Mouse (Mus musculus) gastrocnemius, adult 18-20 months (tissue): Measurements from ENCODE around the gene Ushbp1. TPM values are rescaled to one million over a fixed set of nuclear protein-coding genes. Genes with fewer than 3 reads are reported as not detected.
A peak's percentile ranks its signal among the peaks of the same experiment; 100 is the strongest.

Experiments used
- DNase-seq: peaks from one replicate; pipeline ENCODE4 v3.0.0; 2021; ENCODE audit warnings: low spot score
- total RNA-seq, 2 experiments: library from RNA; stranded (reverse); gene quantifications; 2 replicates each; pipeline ENCODE4 v1.2.3; 2021

Gene Ushbp1
- total RNA-seq, 2 experiments from 2014 or later: 4.7 to 6.9 TPM

DNA sequence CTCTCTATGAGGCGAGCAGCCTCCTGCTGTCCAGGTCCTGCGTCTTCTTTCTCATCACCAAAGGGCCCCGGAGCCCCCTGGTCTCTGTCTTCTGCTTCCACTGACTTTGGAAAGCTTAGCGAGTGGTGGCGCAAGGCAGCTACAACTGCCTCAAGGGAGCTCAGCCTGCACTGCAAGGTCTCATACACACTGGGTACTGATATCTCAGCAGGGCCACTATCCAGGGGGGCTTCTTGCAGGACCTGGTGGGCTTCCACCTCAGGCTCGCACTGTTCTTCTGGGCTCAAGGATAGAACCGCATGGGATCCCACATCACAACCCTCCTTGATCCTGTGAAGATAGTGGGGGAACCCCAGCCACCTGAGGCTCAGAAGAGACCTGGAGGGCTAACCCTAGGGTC is 1.1 kb downstream of the Ushbp1 start:
- no peak for DNase-seq

- no peak for DNase-seq
Measured at GRCm38 (mm10) chr8:71392871-71393270, 2.7 kb downstream of the Ushbp1 start.

DNA sequence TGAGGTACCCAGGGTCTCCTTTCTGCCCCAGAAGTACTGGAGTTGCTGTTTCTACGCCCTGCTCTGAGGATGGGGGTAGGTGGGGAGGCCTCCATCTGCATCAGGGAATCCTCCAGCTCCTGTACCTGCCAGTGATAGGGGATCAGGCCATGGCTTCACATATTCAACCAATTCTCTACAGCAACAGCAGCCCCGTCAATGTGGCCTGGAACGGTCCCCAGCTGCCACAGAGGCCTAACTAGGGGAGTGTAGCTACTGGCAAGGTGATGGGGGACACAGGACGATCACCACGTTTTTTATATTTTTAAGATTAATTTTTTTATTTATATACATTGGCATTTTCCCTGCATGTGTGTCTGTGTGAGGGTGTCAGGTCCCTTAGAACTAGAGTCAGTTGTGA is 3.2 kb downstream of the Ushbp1 start:
- no peak for DNase-seq

- DNase-seq: no peak
Measured at GRCm38 (mm10) chr8:71391696-71392095, 3.9 kb downstream of the Ushbp1 start.

DNA sequence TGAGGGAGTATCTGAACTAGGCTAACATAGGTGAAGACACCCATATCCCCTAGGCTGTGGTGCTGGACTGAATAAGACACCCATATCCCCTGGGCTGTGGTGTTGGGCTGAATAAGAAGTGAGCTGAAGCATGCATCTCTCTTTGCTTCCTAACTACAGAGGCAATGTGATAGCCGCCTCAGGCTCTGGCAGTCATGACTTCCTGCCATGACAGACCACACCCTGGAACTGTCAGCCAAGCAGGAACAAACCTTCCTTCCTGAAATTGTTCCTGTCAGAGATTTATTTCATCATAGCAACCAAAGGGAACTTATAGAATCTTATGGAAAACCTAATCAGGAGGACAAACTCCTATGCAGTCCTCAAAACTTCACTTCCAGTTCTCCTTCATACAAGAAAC is 7.3 kb downstream of the Ushbp1 start:
- DNase-seq: no peak

DNA sequence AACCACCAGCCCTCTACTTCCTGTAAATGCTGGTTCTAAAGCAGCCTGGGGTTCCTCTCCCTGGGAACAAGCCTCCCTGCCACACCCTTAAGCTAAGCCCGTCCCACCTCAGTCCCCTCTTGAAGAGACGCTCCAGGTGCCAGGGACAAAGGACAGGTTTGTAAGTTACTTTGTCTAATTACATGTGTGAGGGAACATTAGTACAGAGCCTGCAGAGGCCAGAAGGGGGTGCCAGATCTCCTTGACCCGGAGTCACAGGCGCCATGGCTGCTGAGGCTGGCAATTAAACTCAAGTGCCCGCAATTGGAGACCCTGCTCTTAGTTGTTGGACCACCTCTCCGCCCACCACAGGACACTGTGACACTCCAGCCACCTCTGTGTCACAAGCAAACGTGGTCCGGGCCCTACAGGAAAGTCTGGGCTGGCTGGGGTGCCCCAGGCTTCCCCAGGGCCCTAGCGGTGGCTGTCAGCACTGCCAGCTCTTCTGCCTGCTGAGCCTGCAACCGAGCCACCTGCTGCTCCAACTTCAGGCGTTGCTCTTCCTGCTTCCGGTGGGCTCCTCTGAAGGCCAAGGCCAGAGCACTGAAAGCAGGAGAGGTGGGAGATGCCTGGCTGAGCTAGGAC is 10.3 kb downstream of the Ushbp1 start:
- no peak for DNase-seq

DNA sequence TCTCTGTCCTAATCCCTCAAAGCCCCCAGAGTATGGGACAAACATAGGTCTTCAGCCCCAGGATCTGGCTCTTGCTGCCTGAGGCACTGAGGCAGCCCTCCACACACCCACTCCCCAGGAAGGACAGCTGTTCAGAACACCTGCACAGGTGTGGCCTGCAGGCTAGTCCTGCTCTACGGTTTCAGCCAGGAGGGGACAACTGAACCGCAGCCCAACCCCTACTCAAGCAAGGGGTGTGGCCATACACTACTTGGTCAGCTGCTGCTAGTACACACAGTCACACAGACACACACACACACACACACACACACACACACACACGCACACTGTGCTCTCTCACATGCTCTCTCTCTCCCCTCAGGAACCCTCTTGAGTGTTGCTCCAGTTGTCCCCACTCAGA is 11.7 kb downstream of the Ushbp1 start:
- DNase-seq: no peak

- no peak for DNase-seq
Measured at GRCm38 (mm10) chr8:71383396-71383795, 12.2 kb downstream of the Ushbp1 start.

DNA sequence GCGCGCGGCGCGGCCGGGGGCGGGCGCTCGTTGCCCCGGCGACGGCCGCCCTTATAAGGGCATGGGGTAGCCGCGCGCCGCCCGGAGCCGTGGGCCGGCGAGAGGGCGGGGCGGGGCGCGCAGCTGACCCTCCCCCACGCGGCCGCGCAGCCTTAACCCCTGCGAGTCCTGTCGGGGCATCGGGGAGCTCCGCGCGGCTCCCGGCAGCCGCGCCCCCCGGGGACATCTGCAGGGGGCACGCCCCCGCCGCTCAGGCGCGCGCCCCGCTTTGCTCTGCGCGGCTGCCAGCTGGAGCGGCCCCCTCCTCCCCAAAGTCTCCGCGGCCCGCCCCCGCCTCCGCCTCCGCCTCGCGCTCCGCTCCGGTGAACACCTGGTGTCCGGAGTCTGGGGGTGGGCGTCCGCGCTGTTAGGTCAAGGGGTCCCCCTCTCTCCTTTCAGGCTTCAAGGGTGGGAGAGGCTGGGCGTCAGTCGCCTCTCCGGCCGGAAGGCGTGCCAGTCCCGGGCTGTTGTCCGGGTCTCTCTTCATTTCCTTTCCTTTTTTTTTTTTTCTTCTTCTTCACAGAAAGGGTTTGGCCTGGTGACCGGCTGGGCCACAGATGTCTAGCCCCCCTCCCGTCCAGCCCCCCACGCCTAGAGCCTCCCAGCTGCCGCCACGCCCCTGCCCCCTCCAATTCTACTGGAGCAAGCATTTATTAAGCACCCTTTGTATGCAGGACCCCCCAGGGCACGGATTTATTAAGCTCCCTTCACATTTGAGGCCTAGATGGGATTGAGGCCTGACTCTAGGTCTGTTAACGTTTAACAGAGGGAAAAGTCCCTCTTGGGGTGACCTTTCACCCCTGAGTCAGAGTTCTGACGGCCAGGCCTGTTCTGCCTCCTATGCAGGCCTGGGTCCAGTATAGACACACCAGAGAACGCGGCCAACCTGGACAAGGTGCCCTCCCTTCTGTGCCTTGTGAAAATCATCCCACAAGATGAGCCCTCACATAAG is 13.3 kb downstream of the Ushbp1 start:
- peak; percentile 76 for DNase-seq

GRCm38 (mm10) chr8:71381421-71381970 is 14.1 kb downstream of the Ushbp1 start, which contains the start of gene Nr2f6:
Gene Nr2f6 (minus strand): TSS chr8:71381960.
- peak; percentile 52 for DNase-seq

DNA sequence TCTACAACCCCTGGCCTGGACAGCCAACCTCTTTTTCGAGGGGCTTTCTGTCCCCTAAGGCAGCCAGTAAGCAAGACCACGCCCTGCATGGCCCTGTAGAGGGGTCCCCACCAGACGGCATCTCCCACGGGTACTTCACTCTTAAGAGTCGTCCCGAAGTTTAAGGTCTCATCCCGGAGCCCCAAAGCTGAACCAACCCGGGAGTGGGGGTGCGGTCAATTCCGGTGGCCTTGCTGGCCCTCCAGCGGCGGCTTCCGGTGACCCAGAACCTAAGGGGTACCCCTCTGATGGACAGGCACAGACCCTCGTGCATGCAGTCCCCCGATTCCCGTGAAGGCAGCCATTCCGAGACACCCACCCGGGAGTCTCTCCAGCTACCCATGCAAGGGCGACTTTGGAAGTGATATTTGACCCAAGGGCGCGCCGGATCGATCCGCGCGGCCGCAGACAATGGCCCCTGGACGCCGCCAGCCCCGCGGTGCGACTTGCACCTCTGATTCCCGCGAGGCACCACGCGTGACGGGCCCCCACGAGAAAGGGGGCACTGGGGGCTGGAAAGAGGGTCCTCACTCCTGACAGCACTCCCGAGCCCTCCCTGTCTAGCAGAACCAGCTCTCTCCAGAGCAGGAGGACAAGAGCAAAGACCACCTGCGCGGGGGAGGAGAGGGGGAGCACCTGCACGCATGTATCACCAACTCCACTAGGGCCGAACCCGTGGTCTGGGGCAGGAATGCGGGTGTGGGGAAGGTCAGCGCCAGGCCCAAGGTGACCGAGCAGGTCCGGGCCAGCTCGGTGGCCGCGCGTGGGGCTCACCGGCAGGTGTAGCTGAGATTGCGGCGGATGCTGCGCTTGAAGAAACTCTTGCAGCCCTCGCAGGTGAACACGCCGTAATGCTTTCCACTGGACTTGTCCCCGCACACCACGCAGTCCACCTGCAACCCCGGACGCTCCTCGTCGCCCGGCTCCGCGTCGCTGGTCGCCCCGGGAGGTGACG is 15.1 kb downstream of the Ushbp1 start:
- DNase-seq: no peak

DNA sequence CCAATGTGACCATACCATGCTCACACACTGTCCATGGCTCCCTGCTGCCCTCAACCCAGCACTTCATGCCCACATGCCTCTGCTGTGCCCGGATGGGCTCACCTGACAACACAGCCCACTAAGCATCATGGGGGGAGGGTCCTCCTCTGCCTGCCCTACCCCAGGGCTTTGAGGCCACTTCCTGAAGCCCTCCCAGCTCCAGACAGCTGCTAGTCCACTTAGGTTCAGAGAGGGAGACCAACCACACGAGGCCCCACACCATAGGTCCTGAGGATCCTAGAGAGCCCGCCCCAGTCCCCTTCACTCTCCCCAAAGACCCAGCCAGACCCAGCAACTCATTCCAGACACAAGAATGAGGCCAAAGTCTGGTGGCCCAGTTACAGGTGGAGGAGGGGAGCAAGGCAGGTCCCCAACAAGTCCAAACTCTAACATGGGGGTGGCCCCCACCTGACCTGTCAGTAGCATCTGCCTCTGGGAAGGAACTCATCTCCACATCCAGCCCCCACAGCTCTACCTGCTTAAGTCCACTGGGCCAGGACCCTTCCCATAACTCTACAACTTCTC is 16.0 kb downstream of the Ushbp1 start:
- DNase-seq: no peak

DNA sequence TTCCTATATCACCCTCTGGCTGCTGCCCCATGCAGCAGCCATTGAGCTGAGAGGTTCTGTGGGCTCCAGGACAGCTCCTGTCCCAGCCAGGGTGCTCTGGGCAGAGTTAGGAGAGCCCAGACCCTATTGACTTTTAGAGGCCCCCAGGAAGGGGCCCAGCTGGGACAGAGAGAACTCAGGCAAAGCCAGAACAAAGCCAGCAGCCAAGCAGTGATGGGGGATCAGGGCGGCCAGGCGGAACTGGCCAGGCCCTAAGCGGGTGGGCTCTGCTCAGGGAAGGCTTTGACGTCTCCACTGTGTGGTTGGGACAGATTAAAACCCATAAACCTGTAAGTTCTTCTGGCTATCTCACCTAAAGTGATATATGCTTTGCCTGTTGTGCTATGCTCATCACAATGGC is 16.6 kb downstream of the Ushbp1 start:
- DNase-seq: no peak

DNA sequence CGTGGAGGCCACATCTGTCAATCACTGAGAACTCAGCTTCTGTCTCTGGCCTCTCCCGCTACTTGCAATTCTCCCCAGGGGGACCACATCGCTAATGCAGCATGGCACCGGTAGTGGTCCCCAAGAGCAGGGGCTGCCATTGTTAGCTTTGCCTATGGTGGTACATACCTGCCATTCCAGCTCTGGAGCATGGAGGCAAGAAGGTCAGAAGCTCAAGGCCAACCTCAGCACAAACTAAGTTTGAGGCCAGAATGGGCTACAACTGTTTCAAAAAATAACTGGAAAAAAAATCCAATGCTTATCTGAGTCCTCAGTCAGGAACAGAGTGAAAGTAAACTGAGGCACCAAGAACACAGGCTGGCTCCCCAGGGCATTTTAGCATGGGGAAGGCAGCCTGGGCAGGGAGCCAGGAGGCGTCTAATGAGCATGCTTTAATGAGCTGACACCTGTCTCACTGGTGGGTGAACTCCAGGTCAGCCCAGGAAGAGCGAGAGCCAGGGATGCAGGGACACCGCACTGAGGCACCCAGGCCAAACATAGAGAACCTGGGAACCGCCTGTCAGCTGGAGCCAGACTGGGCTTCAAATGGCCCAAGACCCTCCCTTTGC is 19.1 kb downstream of the Ushbp1 start:
- no peak for DNase-seq

DNA sequence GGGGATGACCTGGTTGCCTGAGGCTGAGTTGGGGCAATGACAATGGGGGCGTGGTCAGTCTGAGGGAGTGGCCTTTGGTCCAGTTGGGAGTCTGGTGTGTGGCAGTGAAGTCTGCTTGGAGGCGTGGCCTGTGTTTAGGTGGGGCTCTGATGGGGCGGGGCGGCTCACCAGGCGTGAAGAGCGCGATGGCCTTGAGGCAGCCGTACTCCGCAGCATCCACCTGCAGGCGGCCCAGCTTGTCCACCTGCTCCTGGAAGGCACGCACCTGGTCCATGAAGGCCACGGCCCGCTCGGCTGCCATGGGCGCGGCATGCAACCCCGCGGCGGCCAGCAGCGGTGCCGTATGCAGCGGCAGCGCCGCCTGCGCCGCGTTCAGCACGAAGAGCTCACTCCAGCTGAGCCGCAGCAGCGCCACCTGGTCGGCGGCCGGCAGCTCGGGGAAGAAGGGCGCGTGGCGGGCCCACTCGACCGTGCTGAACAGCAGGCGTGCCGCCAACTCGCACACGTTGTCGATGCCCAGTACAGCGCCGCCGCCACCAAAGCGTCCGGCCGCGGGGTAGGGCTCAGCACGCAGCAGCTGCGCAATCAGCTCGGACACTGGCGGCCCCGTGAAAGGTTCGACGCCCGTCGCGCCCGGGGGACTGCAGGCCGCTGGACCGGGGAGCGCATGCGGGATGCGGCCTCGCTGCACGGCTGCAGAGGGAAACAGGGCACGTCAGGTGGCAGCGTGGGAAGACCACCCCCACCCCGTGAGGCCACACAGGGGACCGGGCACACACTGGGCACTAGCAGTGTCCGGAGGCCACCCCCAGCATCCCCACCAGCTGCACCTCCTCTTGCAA is 19.8 kb downstream of the Ushbp1 start:
- DNase-seq: peak; percentile 60

DNA sequence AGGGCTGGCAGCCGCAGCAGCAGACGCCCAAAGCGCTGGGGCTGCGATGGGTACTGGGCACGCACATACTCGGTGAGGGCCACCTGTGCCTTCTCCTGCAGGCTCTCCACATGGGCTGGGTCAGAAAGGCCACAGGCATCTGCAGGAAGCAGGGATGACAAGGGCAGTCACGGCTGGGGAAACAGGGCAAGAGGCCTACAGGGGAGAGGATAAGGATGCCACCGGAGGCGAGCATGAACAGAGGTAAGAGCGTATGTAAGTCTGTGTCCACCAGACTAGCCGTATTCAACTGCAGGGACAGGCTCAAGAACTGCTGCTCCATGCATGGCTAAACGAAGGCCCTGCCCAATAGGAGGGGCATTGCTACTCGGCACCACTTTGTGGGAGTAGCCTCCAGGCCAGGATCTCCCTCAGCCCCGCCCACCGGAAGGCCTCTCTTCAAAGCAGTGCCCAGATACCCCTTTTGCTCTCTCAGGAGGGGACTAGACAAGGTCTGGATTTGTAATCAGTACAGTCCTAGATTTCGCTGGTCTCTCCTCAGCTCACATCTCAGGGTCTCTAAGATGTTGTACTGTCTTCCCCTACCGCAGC is 20.9 kb downstream of the Ushbp1 start:
- DNase-seq: no peak

DNA sequence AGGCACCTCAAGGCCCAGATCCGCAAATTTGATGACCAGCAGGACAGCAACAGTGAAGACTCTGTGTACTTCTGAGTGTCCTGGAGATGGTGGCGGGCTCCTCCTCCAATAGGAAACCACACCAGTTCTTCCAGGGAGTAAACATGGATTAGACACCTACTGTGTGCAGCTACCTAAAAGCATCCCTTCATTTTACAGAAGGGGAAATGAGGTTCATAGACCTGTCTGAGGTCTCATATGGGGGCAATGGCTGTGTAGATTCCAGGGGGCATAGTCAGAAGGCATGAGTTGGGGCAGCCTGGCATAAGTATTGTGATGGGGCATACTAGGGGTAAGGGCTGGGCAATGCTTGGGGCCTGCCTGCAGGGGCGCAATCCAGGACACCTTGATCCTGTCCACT is 22.6 kb downstream of the Ushbp1 start:
- no peak for DNase-seq

GRCm38 (mm10) chr8:71372427-71372826 is 23.2 kb downstream of the Ushbp1 start:
- no peak for DNase-seq

- DNase-seq: peak; percentile 97
Measured at GRCm38 (mm10) chr8:71371236-71371848, 24.3 kb downstream of the Ushbp1 start, which contains the start of gene Ocel1. Gene Ocel1 (plus strand): TSS chr8:71371298.
